Mouse (Mus musculus) common myeloid progenitor, adult 5-6 weeks (primary cell): ENCODE measurements around the gene Prdm16. TPM values are rescaled to one million over a fixed set of nuclear protein-coding genes. Genes with fewer than 3 reads are reported as not detected.

Source experiments
- ATAC-seq: replicated peaks from 2 replicates; pipeline ENCODE4 v1.8.0; 2016; ENCODE audit warnings: low read depth, mild to moderate bottlenecking, moderate TSS enrichment, inconsistent platforms; ENCODE audit not compliant: poor library complexity, severe bottlenecking
- total RNA-seq: library from RNA; stranded (forward); fragments of 200-1000, 187-1606 nt; gene quantifications from 2 replicates; pipeline ENCODE4 v1.2.3, GENCODE M21; 2017

The Prdm16 gene
- total RNA-seq, 1 experiment from 2014 or later: 1.7 TPM

- no peak for ATAC-seq
These were observed 4.0 kb upstream of the Prdm16 start for GRCm38 (mm10) chr4:154640443-154641295.

DNA sequence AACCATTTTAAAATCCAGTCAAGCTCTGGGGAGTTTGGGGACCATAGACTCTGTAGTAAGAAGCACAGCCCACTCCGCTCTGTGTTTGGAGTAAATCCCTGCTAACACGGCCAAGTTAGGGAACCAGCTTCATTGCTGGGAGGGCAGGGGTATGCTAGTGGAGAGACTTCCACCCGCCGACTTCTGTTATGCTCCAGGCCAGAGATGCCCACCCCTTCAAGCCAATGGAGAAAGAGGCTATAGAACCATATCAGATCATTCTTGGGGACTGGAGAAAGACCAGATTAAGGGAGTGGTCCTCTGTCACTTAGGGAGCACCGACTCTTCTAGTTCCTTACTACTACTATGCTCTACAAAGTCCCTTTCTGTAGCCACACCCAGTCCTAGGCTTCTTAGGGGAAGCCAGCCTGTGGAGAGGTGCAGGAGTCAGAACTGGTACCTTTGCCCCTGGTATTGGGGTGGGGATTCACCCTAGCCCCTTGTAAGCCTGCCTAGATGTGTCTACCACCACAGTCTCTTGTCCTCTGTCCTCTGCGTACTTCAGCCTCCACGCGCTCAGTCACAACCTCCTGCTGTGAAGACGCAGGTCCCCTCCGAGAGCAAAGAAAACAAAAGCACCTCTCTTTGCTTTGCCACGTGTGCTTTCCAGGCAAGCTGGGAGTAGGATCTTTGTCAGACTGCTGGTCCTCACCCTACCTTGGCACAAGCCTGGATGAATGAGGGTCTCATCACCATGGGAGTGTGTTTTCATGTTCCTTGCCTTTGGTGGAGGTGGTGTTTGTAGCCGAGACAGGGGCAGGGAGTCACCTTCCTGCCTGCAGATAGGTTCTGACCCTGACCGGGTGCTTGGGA lies 3.1 kb upstream of the Prdm16 start:
- no peak for ATAC-seq

DNA sequence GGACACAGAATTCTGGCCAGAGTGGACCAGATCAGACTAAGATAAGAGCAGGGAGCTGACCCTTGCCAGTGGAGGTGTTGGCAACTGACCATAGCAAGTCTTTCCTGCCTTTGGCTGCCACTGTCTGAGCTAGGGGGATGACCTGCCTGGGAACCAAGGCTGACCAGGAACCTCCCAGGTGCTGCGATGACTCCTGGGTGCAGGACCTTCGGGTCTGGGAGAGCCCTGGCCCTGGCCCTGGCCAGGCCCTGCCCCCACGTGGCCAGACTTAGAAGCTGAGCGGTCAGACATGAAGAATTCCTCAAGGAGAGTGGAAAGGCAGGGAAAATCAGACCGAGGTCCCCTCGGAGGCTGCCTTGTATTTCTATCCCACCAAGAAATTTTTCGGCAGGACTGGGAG lies 2.5 kb upstream of the Prdm16 start:
- ATAC-seq: no peak

DNA sequence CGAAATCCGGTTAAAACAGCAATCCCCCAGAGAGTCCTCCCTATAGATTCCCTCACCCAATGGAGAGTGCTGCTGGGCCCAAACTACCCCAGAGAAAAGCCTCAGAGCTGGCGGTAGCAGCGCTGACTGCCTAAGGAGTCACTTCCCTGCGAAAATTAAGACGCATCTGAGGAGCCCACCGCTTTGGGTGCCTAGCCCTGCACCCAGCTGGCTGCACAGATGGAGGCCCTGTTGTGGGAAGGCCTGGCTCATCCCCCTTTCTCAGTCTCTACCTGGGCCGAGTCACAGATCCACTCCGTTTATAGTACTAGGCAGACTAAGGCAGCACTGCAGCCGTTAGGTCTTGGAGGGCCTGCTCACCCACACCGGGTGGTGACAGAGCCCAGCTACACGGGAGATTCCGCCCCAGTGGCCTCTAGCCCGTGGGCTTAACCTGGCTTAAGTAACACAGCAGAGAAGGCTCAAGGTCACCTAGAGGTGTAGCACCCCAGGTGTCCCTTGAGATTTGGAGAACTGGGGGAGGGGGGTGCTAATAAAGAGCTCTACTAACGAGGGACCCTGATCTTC lies 1.7 kb upstream of the Prdm16 start:
- no peak for ATAC-seq

- ATAC-seq: no peak
These were observed 1.0 kb upstream of the Prdm16 start for GRCm38 (mm10) chr4:154637468-154638319.

DNA sequence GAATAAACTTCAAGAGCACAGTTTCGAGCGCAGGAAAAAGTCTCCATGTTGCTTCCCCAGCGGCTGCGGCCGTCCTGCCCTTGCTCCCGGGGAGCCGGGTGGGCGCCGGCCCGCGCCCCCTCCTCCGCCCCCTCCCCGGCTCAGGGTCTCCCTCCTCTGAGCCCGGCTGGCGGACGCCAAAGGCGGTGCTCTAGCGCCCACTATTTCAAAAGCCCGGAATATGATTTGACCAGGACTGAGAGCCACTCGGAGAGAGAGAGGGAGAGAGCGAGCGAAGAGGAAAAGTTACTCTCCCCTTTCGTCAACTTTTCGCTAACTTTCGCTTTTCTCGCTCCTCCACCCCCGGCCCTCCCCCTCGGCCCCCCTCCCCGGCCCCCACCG lies 630 bp downstream of the Prdm16 start:
- ATAC-seq: no peak

DNA sequence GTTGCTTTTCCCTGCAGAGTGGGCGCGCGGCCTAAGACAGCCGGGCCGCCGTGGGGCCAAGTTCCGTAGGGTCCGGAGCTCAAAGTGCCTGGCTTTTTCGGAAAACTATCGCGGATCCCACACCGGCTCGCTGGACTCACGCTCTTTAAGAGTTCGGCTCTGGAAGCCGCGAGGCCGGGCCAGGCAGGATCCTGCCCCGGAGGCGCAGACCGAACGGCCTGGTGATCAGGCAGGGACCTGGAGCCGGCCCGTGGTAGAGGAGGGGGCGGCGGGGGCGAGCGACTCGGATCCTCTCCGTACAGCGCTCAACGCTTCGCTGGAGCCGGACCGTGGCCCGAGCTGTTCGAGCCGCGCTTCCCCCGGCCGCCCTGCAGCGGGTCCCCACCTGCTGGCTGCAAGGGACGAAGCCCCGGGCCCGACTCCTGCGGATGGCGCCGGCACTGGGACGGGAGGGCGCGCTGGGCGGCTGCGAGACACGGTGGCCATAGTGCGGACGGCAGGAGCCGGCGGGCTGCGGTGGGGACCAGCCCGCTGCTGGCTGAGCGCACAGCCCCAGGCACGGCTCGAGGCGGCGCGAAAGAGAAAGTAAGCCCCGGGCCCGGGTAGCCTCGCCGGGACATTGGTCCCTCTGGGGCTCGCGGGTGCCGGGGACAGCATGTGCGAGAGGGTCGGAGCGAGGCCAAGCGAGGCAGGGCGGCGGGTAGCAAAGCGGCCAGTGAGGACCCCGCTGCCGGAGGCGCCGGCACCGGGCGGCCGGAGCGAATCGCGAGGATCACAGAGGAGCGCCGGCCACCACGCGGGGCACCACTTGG lies 1.2 kb downstream of the Prdm16 start:
- ATAC-seq: peak; percentile 37

DNA sequence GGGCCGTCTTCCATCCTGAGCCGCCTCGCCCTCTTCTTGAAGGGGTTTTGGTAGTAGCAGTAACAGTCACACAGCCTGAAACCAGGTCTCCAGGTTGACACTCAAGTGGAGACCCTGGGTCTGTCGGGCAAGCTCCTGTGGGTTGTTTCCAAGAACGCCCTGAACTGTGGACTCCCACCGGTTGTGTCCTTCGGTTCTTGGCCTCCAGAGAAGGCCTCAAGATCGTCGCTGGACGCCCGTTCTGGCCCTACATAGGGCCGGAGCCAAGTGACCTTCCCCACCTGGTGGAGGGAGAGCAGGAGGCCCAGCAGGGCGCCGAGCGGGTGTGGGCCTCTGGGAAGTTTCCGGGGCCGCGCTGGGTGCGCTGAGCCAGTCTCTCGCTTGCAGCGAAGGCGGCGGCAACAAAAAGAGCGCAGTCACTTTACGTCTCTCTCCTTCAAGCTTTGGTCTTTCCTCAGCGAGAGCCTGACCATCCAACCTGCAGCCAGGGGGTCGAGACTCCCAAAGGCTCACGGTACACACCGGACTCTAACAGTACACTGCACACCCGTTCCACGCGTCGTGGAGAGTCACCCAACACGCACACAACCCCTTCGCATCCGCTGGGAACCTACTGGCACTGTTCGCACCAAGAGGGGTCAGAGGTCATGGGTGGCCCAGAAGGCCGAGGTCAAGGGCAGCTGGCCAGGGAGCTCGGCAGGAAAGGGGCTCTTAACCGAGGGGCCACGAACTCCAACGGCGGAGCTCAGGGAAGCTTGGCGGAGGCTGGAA lies 2.0 kb downstream of the Prdm16 start:
- ATAC-seq: peak; percentile 23; the same call in 1 of the 2 replicates

- no peak for ATAC-seq
These were observed 2.7 kb downstream of the Prdm16 start for GRCm38 (mm10) chr4:154634001-154634400.

DNA sequence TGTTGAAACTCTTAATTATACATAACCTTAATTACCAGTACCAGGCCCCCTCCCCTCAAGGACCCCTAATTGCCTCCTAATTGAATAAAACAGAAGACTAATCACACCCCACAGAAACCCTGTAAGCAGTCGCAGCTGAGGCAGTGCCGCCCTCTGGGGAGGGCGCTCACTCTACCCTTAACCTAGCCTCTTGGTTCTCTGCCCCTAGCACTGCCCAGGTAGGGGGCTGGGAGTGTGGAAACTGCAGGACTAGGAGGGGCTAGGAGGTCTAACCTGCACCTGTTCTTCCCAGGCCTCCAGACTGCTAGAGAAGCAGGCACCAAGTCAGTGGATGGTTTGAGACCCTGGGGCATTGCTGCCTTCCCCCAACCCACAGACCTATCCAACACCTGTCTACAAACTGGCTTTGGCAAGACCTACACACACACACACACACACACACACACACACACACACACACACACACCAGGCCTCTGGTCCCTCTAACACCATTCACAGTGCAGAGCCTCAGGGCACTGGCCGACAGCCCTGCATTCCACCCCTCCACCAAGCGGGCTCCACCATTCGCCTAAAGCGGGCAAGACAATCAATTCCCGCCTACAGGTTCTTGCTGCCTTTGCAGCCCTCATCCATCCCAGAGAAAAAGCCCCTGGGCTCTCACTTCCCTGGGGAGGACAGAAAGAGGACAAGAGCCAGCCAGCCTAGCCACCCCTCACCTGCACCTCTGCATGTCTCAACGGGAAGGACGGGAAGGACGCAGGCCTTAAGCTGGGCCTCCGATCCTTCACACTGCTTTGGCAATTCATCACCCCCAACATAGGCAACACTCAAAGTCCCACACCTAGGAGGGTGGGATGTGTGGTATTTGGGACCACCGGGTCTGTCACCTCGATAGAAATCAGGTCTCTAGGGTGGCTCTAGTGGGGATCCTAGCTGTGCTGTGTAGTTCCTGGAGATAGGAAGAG lies 3.6 kb downstream of the Prdm16 start:
- ATAC-seq: no peak

DNA sequence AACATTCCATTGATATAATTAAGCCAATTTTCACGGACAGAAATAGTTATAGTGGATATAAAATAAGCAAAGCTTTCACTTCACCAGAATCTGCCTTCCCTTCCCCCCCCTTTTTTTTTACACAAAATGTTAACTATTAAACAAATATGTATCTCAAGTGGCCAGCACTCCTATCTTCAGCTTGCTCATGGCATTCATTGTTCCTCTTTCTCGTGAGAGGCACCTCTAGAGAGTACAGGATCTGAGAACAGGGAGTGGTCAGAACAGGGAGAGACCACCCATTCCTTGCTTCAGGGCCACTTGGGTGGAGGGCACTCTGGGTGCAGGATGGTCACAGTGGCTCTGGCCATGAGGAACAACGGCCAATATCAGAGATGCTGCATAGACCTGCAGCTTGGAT lies 5.9 kb downstream of the Prdm16 start:
- ATAC-seq: peak; percentile 35; the same call in 1 of the 2 replicates

GRCm38 (mm10) chr4:154627419-154628142 lies 9.1 kb downstream of the Prdm16 start:
- peak; percentile 48; the same call in 1 of the 2 replicates for ATAC-seq

- ATAC-seq: no peak
These were observed 10.4 kb downstream of the Prdm16 start for GRCm38 (mm10) chr4:154626282-154626681.

- no peak for ATAC-seq
These were observed 11.0 kb downstream of the Prdm16 start for GRCm38 (mm10) chr4:154625710-154626109.

DNA sequence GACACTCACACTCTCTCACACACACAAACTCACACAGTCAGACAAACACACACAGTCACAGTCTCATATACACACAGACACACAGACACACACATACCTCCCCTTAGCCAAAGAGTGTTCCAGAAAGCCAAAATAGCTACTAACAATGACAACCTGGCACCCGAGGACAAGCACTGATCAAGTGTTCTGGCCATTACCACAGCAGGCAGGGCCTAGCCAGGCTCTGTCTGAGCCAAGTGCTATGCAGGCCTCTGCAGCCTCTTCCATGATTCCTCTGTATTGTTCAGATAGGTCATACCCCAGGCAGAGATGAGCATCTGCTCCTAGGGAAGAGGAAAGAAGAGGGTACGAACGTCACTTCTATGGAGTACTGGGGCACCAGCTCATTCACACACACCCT lies 13.4 kb downstream of the Prdm16 start:
- ATAC-seq: no peak

DNA sequence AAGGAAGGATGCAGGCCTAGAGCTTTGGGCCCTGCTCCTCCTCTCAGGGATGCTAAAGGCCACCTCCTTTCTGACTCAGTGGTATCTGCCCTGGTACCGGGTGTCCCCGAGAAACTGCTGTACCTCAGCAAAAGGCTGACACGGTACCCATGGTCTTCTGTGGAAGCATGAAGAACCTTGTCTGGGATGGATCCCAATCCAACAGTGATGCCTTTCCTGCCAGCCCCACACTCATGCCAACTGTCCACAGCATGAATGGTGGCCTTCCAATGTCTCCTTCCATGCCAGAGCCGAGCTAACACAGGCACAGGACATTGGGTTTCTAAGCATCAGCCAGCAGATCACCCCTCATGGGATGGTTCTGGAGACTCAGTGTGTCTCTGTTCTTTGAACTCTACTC lies 14.2 kb downstream of the Prdm16 start:
- no peak for ATAC-seq

DNA sequence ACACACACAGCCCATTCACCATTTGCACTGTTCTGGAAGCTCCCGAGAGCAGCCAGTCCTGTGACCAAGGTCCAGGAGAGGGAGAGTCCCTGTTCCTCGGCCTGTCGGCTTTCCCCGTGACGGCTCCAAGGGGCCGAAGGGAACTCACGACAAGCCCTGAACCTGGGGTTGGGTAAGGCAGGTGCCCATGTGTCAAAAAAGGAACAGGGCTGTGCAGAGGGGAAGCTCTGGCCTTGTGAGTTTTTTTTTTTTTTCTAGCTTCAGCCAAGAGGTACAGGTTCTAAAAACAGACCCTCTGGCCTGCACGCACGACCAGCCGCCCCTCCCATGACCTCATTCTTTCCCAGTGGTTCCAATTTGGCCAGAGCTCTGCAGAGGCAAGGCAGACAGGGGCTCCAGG lies 25.5 kb downstream of the Prdm16 start:
- no peak for ATAC-seq
